Comparison of ENCODE assay signal across 17 mouse cellular contexts in genomic region chr8:9709791-9710190, GRCm38 (mm10).
"Had no signal": no experiment of that assay in that cellular context is flagged by ENCODE, and none has a peak within 500 bp of the region (broad histone marks: within the 10 kb centered on the region; RNA-seq: fewer than 3 reads in every experiment).

No protein-coding gene starts in this region.

- H3K27ac ChIP-seq: limb, embryonic 12.5 days; liver, embryonic 12.5 days; liver, embryonic 15.5 days; lung, embryonic 15.5 days; midbrain, embryonic 10.5 days; midbrain, embryonic 13.5 days had no signal

- H3K9me3 ChIP-seq: limb, embryonic 12.5 days; liver, embryonic 12.5 days; liver, embryonic 15.5 days; lung, embryonic 15.5 days; midbrain, embryonic 10.5 days; midbrain, embryonic 13.5 days had no signal

- H3K4me3 ChIP-seq: limb, embryonic 12.5 days; liver, embryonic 12.5 days; liver, embryonic 15.5 days; lung, embryonic 15.5 days; megakaryocyte, embryonic 14.5 days; midbrain, embryonic 10.5 days; midbrain, embryonic 13.5 days; myocyte had no signal

- H3K4me2 ChIP-seq: limb, embryonic 12.5 days; liver, embryonic 12.5 days; liver, embryonic 15.5 days; lung, embryonic 15.5 days; midbrain, embryonic 13.5 days had no signal

- H3K9ac ChIP-seq: limb, embryonic 12.5 days; liver, embryonic 12.5 days; liver, embryonic 15.5 days; lung, embryonic 15.5 days; midbrain, embryonic 13.5 days had no signal

- H3K36me3 ChIP-seq: limb, embryonic 12.5 days; liver, embryonic 12.5 days; liver, embryonic 15.5 days; lung, embryonic 15.5 days; midbrain, embryonic 10.5 days; midbrain, embryonic 13.5 days had no signal

- ATAC-seq: liver, embryonic 12.5 days; midbrain, embryonic 13.5 days; midbrain, embryonic 16.5 days had no signal

- H3K27me3 ChIP-seq: limb, embryonic 12.5 days; liver, embryonic 12.5 days; liver, embryonic 15.5 days; lung, embryonic 15.5 days; megakaryocyte, embryonic 14.5 days; midbrain, embryonic 13.5 days had no signal

- DNase-seq: kidney, postnatal 14 days; kidney, postnatal 4 days; liver; lung, adult 18-20 months; lung, postnatal 10 days; lung, postnatal 36 days; thymus, adult 18-20 months; thymus, postnatal 4 days had no signal

- H3K4me1 ChIP-seq: limb, embryonic 12.5 days; liver, embryonic 12.5 days; liver, embryonic 15.5 days; lung, embryonic 15.5 days; megakaryocyte, embryonic 14.5 days; midbrain, embryonic 10.5 days; midbrain, embryonic 13.5 days had no signal
